Comparison of ENCODE assay signal across 8 mouse cellular contexts in the genomic region with DNA sequence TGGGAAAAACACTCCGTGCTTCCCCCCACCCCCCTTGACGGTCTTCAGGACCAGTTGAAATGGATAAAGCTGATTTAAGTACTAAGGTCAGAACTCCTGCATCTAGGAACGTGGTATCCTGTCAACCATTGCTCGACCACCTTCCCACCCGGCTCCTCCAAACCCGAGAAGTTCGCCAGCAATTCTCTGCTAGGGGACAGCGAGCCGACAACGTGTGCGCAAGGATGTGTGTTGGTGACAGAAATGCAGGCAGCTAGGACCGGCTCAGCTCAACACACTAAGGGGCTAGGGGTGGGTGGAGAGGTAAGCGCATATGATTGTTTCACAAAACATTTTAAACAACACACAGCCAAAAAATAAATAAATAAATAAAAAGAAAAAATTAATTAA. TPM values are rescaled to one million over a fixed set of nuclear protein-coding genes. Genes with fewer than 3 reads are reported as not detected.
A peak's percentile ranks its signal among the peaks of the same experiment; 100 is the strongest.
DNase-seq lines count a peak whose midpoint lies in the region; ATAC-seq and TF ChIP-seq lines count a peak whose summit lies in the region.

No protein-coding gene starts in this region.

- no peak for ATAC-seq in heart, embryonic 15.5 days (replicated peaks; ENCODE audit: insufficient number of reproducible peaks, insufficient read depth, low FRiP score, low read depth)
- ATAC-seq in lung, postnatal 0 days: no peak

- TF ChIP-seq EP300 in lung, postnatal 0 days (IDR thresholded peaks at IDR 0.05): 0 out of 2 replicates have a peak, but pooled peaks have one; percentile 9

- DNase-seq in 3T3-L1 (ENCODE audit: low read depth, low spot score) (peak; percentile 48), ES-E14 (ENCODE audit: low read depth, low spot score) (no peak)
- DNase-seq in embryo, embryonic 11 days: peak; percentile 70
- DNase-seq in layer of hippocampus, adult 2 months (ENCODE audit: low spot score in 2 of 2): peak; percentile 35 to 48
- peak; percentile 56 for DNase-seq in lung, postnatal 0 days (ENCODE audit: low spot score)
- DNase-seq in right cerebral cortex, postnatal 14 days: peak; percentile 34
- DNase-seq in ovary, postnatal 14 days (ENCODE audit: low spot score): no peak

- peaks cover 0 to 1% of the 10 kb centered on the region in 2 experiments; a peak in 2 of 4 replicates for H3K4me1 ChIP-seq in ES-E14 (ENCODE audit: control insufficient read depth in 2 of 2, insufficient read depth in 2 of 2, low read length in 2 of 2, poor library complexity in 1 of 2)
- peaks cover 26% of the 10 kb centered on the region for H3K4me1 ChIP-seq in heart, embryonic 15.5 days (replicated peaks)
- no peaks in the 10 kb centered on the region for H3K4me1 ChIP-seq in lung, postnatal 0 days (ENCODE audit: insufficient read depth, low read depth, low read length)

- peak overlapping the region; percentile 58 for H3K4me2 ChIP-seq in heart, embryonic 15.5 days
- H3K4me2 ChIP-seq in lung, postnatal 0 days (replicated peaks; ENCODE audit: low read depth, low read length): peak overlapping the region; percentile 75

- H3K27ac ChIP-seq in ES-E14 (ENCODE audit: insufficient read depth, low read depth, low read length, poor library complexity, severe bottlenecking): no peak overlapping the region
- H3K27ac ChIP-seq in heart, embryonic 15.5 days: peak overlapping the region; percentile 98
- peak overlapping the region; percentile 100 for H3K27ac ChIP-seq in layer of hippocampus, adult 2 months
- H3K27ac ChIP-seq in lung, postnatal 0 days (ENCODE audit: low read length): peak overlapping the region; percentile 100

- H3K36me3 ChIP-seq in ES-E14 (ENCODE audit: control insufficient read depth, insufficient read depth, low read length, poor library complexity, severe bottlenecking): no peaks in the 10 kb centered on the region
- no peaks in the 10 kb centered on the region for H3K36me3 ChIP-seq in heart, embryonic 15.5 days
- H3K36me3 ChIP-seq in lung, postnatal 0 days (ENCODE audit: insufficient read depth, low read length): no peaks in the 10 kb centered on the region

- no peak for TF ChIP-seq CTCF in layer of hippocampus, adult 2 months (conservative IDR thresholded peaks at IDR 0.05)
- no peak for TF ChIP-seq CTCF in lung, postnatal 0 days (IDR thresholded peaks at IDR 0.05)

- no peaks in the 10 kb centered on the region for H3K27me3 ChIP-seq in heart, embryonic 15.5 days
- no peaks in the 10 kb centered on the region for H3K27me3 ChIP-seq in lung, postnatal 0 days (replicated peaks; ENCODE audit: insufficient read depth, low read length)

- H3K9ac ChIP-seq in ES-E14 (ENCODE audit: insufficient read depth, low read depth, low read length, poor library complexity, severe bottlenecking): peak overlapping the region; percentile 22; the same call in 1 of the 2 replicates
- peak overlapping the region; percentile 74 for H3K9ac ChIP-seq in heart, embryonic 15.5 days
- H3K9ac ChIP-seq in lung, postnatal 0 days (replicated peaks; ENCODE audit: low read depth): peak overlapping the region; percentile 78

- H3K9me3 ChIP-seq in ES-E14 (ENCODE audit: control insufficient read depth, insufficient read depth, low read depth, low read length): no peaks in the 10 kb centered on the region
- no peaks in the 10 kb centered on the region for H3K9me3 ChIP-seq in heart, embryonic 15.5 days (replicated peaks)
- no peaks in the 10 kb centered on the region for H3K9me3 ChIP-seq in lung, postnatal 0 days (ENCODE audit: low read length)

- WGBS in heart, embryonic 15.5 days: under 1% methylated on average over 13 of the region's 13 CpGs
- under 1% methylated on average over 13 of the region's 13 CpGs for WGBS in lung, postnatal 0 days

- peak overlapping the region; percentile 91 to 95 for H3K4me3 ChIP-seq in ES-E14 (ENCODE audit: insufficient read depth in 1 of 2, low read depth in 1 of 2, low read length in 2 of 2, poor library complexity in 1 of 2, severe bottlenecking in 1 of 2)
- peak overlapping the region; percentile 90 for H3K4me3 ChIP-seq in heart, embryonic 15.5 days
- H3K4me3 ChIP-seq in layer of hippocampus, adult 2 months: peak overlapping the region; percentile 92
- peak overlapping the region; percentile 94 for H3K4me3 ChIP-seq in lung, postnatal 0 days (ENCODE audit: low read depth, low read length)

- in situ Hi-C loops in ES-E14 (cut with MboI; ENCODE audit: low sequenced_read_pairs in 2 of 2, unreplicated experiment in 2 of 2): no loop called here

TF ChIP-seq in ES-E14, 5 proteins besides CTCF, POLR2A, EP300 and RAD21:
- TF ChIP-seq ZC3H11A (IDR thresholded peaks at IDR 0.05; ENCODE audit: borderline replicate concordance, low read depth, low read length): no peak

RNA-seq across cellular contexts. Expression of gene Klf7, which starts 1.7 kb away (rescaled TPM):
- 10.8 and 14.7 TPM in 2 replicates for total RNA-seq in ES-E14 (2012; rRNA removed)
- polyA plus RNA-seq in heart, embryonic 15.5 days (2015; fragmentation: Nextera tagmentation; extraction: Ambion mirVana): 18.9 and 19.5 TPM in 2 replicates
- total RNA-seq in layer of hippocampus, adult 2 months (2021): 10 to 100 TPM; 30.1 to 31.9 TPM
- 40.9 and 47.9 TPM in 2 replicates for polyA plus RNA-seq in lung, postnatal 0 days (2015; fragmentation: Nextera tagmentation; extraction: Ambion mirVana)

Comparison
In these comparisons a context has a peak if more than half of its experiments do, and no peak if none do; other contexts are left out.
1. DNase-seq: peak in 3T3-L1 (single experiment), embryo, embryonic 11 days (single experiment), layer of hippocampus, adult 2 months (2 of 2), lung, postnatal 0 days (single experiment) and right cerebral cortex, postnatal 14 days (single experiment); none in ES-E14 (single experiment) and ovary, postnatal 14 days (single experiment).
2. H3K9ac ChIP-seq: peak in every context shown above with its lines; median percentile 78 in lung, postnatal 0 days; 74 in heart, embryonic 15.5 days; 22 in ES-E14.
3. Peak in every context shown above with its lines, with median percentiles within 50 percentile points of each other: H3K4me3 ChIP-seq.